Mouse (Mus musculus) cerebellum, postnatal 10 days (tissue): Measurements from ENCODE around the gene Zfp507.

Source experiments
- DNase-seq, 2 experiments: peaks; one replicate each; pipeline ENCODE4 v3.0.0; 2021; ENCODE audit warnings: mixed read lengths in 2 of 2

Gene Zfp507

GRCm38 (mm10) chr7:35782252-35782651 lies 20.6 kb downstream of the Zfp507 start:
- no peak for DNase-seq

GRCm38 (mm10) chr7:35774127-35774526 lies 28.7 kb downstream of the Zfp507 start:
- DNase-seq: peak in 1 of 2 experiments; percentile 9

GRCm38 (mm10) chr7:35772347-35772746 lies 30.5 kb downstream of the Zfp507 start:
- no peak for DNase-seq

DNA sequence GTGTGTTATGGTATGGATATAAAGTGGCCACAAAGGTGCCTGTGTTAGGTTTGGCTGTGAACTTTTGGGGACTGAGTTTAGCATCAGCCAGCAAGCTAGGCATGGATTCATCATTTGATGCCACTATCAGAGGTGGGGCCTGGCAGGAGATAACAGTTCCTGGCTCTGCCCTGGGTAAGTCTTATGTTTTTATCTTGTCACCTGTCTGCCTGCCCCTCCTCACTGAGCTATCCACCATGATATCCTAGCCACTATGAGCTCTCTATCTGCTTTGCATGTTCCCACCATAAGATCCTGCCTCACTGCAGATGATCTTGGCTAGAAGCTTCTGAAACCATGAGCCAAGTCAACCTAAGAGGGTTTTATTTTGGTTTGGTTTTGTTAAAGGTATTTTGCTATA lies 31.7 kb downstream of the Zfp507 start:
- DNase-seq: no peak

- DNase-seq: no peak
Observed at GRCm38 (mm10) chr7:35770122-35770521, 32.7 kb downstream of the Zfp507 start.

DNA sequence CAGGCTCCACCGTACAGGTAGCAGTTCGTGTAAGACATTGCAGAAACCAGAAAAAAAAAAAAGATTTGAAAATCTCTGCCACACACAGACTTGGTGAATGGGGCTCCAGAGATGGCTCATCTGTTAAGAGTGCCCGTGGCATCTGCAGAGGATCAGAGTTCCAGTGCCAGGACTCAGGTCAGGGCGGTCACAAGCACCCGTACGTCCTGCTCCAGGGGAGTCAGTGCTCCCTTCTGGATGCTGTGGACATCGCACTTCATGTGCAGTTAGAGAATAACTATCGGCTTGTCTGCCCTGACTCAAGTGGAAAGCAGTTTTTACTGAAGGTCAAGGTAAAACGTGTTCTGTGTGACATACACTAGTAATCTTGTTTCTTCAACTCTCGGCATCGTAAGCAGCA lies 38.3 kb downstream of the Zfp507 start:
- no peak for DNase-seq

DNA sequence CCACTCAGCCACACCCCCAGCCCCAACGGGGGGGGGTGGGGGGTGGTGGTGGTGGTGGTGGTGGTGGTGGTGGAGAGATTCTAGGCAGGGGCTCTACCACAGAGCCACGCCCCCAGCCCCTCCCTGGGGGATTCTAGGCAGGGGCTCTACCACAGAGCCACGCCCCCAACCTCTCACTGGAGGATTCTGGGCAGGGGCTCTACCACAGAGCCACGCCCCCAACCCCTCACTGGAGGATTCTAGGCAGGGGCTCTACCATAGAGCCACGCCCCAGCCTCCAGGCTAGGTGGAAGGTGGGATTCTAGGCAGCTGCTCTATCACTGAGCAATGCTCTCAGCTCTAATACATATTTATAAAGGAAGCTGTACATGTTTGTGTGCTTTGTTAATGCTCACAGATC lies 41.0 kb downstream of the Zfp507 start:
- no peak for DNase-seq

DNA sequence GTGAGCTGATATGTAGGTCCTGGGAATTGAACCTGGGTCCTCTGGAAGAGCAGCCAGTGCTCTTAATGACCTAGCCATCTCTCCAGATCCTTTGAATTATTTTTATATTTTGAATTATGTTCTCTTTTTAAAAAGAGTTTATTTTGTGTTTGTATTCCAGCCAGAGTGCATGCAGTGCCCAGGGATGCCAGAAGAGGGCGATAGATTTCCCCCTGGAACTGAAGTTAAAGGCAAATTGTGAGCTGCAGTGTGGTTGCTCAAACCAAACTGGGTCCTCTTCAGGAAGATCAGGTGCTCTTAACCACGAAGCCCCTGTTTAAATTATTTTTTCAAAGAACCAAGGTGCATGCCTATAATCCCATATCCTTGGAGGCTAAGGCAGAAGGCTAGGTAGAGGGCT lies 43.2 kb downstream of the Zfp507 start:
- DNase-seq: peak; percentile 47 to 66

DNA sequence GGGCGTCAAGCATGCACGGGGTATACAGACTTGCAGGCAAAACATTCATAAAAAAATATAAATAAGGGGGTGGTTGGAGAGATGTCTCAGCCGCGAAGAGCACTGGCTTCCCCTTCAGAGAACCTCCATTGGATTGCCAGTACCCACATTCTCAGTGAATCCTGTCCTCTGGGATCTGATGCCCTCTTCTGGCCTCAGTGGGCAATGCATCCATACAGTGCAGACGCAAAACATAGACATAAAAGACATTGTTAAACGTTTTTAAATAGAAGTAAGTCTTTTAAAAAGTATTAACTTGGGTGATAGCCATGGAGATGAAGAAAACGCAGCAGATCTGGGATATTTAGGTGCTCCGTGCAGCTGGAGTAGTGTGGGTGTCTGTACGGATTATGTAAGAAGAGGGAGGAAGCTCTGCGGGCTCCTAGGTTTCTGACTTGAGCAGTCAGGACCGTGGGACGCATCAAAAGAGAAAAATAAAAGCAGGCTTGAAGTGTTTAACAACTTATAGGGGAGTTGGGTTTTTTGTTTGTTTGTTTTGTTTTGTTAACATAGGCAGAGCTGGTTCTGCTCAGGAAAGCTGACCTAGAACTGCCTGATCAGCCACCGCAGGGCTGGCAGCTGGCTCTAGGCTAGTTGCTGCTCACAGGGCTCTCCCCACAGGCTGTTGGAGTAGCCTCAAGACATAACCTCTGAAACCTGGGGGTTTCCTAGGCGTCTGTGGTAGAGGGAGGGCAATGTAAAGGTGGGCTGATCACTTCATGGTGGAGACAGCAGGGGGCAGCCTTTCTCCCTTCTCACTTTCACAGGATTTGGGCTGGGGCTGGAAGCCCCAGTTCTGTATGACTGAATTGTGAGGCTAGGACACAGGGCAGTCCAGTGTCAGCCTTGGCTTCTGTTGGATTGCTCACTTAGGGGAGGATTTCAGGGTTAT lies 46.0 kb downstream of the Zfp507 start:
- peak in 1 of 2 experiments; percentile 14 for DNase-seq

GRCm38 (mm10) chr7:35754886-35755168 lies 48.0 kb downstream of the Zfp507 start:
- DNase-seq: no peak

DNA sequence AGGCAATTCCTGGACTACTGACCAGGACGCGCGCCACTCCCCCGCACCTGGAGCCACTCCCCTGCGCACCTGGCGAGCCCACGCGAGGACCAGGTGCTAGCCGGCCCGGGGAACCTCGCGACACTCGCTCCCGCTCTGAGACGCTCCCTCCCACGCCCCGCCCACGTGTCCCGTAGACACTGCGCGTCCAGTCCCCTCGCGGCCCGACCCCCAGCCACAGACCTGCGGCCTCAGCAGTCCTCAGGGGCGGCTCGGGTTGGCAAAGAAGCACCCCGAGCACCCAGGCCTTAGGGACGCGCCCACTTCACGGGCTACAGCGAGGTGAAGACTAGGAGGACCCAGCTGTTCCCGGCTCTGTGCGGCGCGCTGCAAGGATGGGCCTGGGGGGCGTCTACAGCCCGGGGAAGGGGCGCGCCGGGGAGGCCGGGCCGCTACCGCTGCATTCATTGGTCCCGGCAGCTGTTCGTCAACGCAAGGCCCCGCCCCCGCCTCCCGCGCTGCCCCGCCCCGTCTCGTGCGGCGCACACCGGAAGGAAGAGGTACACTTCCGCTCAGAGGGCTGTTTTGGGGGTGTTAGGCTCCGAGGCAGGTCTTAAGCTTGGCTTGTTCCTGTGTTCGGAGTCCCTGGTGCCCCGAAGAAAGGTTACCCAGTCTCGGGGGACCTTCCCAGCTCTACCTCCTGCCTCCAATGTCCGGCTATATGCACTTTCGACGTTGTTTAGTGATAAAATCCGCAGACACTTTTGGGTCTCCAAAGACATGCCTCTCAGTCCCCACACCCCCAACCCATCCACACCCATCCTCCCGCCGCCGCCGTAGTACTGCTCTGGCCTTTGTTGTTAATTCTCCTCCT lies 48.5 kb downstream of the Zfp507 start, which contains the start of gene Dpy19l3:
Dpy19l3 (minus strand) TSS at position 422 of the 853 bp plus-strand sequence.
- DNase-seq: peak; percentile 96 to 97

- DNase-seq: peak; percentile 24 to 34
Observed at GRCm38 (mm10) chr7:35753319-35754032, 49.3 kb downstream of the Zfp507 start.

- DNase-seq: no peak
Observed at GRCm38 (mm10) chr7:35750873-35751272, 51.9 kb downstream of the Zfp507 start.

GRCm38 (mm10) chr7:35747397-35747964 lies 55.3 kb downstream of the Zfp507 start:
- peak in 1 of 2 experiments; percentile 18 for DNase-seq

GRCm38 (mm10) chr7:35746686-35747396 lies 56.0 kb downstream of the Zfp507 start:
- no peak for DNase-seq

- DNase-seq: no peak
Observed at GRCm38 (mm10) chr7:35745281-35745702, 57.5 kb downstream of the Zfp507 start.

DNA sequence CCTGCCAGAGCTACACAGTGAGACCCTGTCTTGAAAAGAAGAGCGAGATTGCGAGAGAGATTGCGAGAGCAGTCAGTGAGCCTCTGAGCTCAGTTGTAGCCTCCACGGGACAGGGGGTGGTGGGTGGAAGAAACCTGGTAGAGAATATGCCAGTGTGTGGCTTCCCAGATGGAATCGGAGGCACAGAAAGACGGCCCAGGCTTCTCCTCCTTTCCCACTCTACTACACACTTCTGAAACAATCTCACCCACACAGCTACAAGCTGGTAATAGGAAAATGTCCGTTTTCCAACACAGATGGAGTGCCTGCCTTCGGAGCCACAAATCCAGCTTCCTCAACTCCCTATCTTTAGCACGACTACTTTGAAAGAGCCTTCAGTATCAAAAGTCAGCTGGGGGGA lies 58.0 kb downstream of the Zfp507 start:
- no peak for DNase-seq

DNA sequence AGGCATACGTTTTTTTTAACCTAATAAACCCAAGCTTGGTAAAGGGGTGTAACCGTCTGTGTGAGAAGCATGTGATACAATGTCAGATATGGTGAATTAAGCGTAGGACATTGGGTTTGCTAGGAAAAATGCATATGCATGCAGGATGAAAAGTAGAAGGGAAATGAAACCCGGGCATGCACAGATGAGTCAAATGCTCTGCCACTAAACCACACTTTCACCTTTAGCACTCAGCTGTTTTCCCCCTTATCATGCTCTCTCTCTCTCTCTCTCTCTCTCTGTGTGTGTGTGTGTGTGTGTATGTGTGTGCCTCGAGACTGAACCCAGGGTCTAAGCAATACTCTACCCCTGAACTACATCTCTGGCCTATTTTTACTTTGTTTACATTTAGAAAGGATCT lies 60.5 kb downstream of the Zfp507 start:
- no peak for DNase-seq

GRCm38 (mm10) chr7:35741858-35742257 lies 60.9 kb downstream of the Zfp507 start:
- no peak for DNase-seq

DNA sequence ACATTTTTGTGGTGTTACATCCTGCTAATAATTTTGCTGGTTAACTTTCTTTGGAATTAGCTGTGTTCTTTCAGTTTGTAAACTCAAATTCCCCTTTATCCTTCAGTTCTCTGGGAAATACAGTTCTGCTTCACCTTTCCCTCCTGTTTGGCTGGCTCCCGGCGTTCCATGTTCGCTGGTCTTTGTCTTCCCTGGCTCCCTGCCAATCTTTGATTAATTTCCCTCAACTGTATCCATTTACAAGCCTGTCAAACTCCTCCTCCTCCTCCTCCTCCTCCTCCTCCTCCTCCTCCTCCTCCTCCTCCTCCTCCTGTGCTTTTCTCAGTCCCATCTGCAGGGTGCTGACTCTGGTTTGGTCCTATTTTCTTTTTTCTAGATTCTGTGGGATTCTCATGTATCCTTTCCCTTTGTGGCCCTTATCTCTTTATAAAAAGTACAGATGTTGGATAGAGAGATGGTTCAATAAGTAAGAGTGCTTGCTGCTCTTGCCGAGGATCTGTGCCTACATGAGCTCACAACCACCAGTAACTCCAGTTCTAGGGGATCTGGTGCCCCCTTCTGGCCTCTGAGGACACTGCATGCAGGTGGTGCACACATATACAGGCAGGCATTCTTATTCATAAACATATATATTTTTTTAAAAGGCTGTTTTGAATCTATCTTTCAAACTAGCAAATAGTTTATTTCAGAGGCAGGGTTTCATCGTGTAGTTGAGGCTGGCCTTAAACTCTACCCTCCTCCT lies 62.1 kb downstream of the Zfp507 start:
- DNase-seq: peak; percentile 81 to 84

- no peak for DNase-seq
Observed at GRCm38 (mm10) chr7:35738871-35739270, 63.9 kb downstream of the Zfp507 start.
